Mouse (Mus musculus): ENCODE data around the gene Nt5c3b.

- no peak for TF ChIP-seq CTCF (IDR thresholded peaks at IDR 0.05; ENCODE audit: low read depth)
- no peak for TF ChIP-seq EP300 (optimal IDR thresholded peaks at IDR 0.05)
Observed at GRCm38 (mm10) chr11:100391884-100392345, 49.7 kb downstream of the Nt5c3b start.
